Mouse (Mus musculus): Measurements from ENCODE around the gene Myh2. TPM values are rescaled to one million over a fixed set of nuclear protein-coding genes. Genes with fewer than 3 reads are reported as not detected.

The Myh2 gene
- polyA plus RNA-seq, 1 experiment = 1.2 TPM

- DNase-seq = no peak
- TF ChIP-seq CTCF (IDR thresholded peaks at IDR 0.05; ENCODE audit: insufficient read depth, low read length) (no peak), POLR2A (IDR thresholded peaks at IDR 0.05; ENCODE audit: borderline replicate concordance, extremely low read depth, low read depth, low read length) (no peak)
- 63% methylated on average over 5 of the region's 5 CpGs for WGBS
Observed at GRCm38 (mm10) chr11:67176376-67176775, 5.5 kb downstream of the Myh2 start.

GRCm38 (mm10) chr11:67190316-67190715 is 19.5 kb downstream of the Myh2 start:
- no peak for DNase-seq
- Histone ChIP-seq H3K4me3 (replicated peaks; ENCODE audit: extremely low read depth, low read depth, low read length) (no peak overlapping the region), H3K4me1 (ENCODE audit: control insufficient read depth, insufficient read depth, low read length) (no peaks in the 10 kb centered on the region)
- 74% methylated on average over 10 of the region's 10 CpGs for WGBS
- no peak for TF ChIP-seq POLR2A (IDR thresholded peaks at IDR 0.05; ENCODE audit: borderline replicate concordance, extremely low read depth, low read depth, low read length)

More at GRCm38 (mm10) chr11:67176376-67176775, 5.5 kb downstream of the Myh2 start:
- no peak overlapping the region for H3K4me3 ChIP-seq (replicated peaks; ENCODE audit: extremely low read depth, low read depth, low read length)
- no peaks in the 10 kb centered on the region for H3K4me1 ChIP-seq (ENCODE audit: control insufficient read depth, insufficient read depth, low read length)

DNA sequence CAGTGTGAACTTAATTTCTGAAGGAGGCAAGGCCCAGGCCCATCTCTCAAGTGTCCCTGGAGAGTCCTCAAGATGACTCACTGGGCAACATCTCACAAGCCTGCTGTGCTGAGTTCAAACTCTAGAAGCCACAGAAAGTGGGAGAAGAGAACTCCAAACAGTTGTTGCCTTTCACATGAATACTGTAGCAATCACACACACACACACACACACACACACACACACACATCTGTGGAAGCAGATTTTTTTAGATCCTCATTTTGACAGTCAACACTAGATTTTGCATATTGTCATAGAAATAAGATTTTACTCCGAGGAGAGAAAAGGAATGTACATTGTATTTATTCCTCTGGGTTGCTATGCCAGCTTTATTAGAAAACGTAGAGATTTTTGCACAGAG is 20.0 kb downstream of the Myh2 start:
- no peak overlapping the region for H3K4me3 ChIP-seq (replicated peaks; ENCODE audit: extremely low read depth, low read depth, low read length)
- WGBS = 84% methylated on average over 2 of the region's 2 CpGs
- TF ChIP-seq POLR2A (IDR thresholded peaks at IDR 0.05; ENCODE audit: borderline replicate concordance, extremely low read depth, low read depth, low read length) (no peak), CTCF (IDR thresholded peaks at IDR 0.05; ENCODE audit: insufficient read depth, low read length) (no peak)
- DNase-seq = no peak
- H3K4me1 ChIP-seq (ENCODE audit: control insufficient read depth, insufficient read depth, low read length) = no peaks in the 10 kb centered on the region

GRCm38 (mm10) chr11:67191496-67191895 is 20.7 kb downstream of the Myh2 start:
- no peak for DNase-seq
- 83% methylated on average over 14 of the region's 14 CpGs for WGBS
- no peak overlapping the region for H3K4me3 ChIP-seq (replicated peaks; ENCODE audit: extremely low read depth, low read depth, low read length)
- no peak for TF ChIP-seq POLR2A (IDR thresholded peaks at IDR 0.05; ENCODE audit: borderline replicate concordance, extremely low read depth, low read depth, low read length)
- TF ChIP-seq CTCF (IDR thresholded peaks at IDR 0.05; ENCODE audit: insufficient read depth, low read length) = no peak
- no peaks in the 10 kb centered on the region for H3K4me1 ChIP-seq (ENCODE audit: control insufficient read depth, insufficient read depth, low read length)

DNA sequence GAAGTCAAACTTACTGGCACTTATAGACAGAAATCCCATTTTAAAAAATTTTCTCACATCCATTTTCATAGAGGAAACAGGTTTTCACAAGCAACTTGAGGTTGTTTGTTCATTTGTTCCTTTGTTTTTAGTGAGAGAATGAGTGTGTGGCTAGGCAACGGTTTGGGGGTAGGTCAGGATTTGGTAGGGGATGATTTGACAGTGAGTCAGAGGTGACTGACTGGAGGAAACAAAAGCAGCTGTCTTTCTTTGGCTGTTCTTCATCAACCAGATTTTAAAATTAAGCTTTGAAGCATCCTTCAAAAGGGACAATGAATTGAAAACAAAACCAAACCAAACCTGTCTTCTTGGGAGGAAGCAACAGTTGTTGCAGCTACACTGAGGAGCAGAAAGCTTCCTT is 28.5 kb downstream of the Myh2 start:
- DNase-seq = no peak

DNA sequence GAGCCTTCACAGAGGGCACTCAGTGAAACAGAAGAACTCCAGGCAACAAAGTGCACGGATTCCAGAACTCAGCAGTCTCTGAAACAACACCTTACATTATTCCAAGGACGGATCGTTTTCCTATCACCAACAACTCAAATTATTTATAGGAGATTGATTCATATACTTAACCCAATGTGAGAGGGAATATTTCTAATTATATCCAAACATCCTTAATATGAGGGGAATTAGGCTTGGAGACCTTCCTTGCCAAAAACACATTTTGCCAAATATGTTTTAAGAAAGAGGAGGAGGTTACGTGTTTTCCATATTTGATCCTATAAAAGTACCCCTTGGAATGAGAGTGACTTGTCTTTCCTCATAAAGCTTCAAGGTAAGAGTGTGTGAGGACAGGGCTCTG is 28.9 kb downstream of the Myh2 start, which contains the start of gene Myh1:
Gene Myh1 (plus strand): TSS at position 301 of the 400 bp plus-strand sequence.
- 64% methylated on average over 4 of the region's 4 CpGs for WGBS
- TF ChIP-seq POLR2A (IDR thresholded peaks at IDR 0.05; ENCODE audit: borderline replicate concordance, extremely low read depth, low read depth, low read length) (no peak), CTCF (IDR thresholded peaks at IDR 0.05; ENCODE audit: insufficient read depth, low read length) (no peak)

More for the DNA sequence above, 28.5 kb downstream of the Myh2 start:
- WGBS = 28% methylated on average over 1 of the region's 1 CpGs
- Histone ChIP-seq H3K4me1 (ENCODE audit: control insufficient read depth, insufficient read depth, low read length) (no peaks in the 10 kb centered on the region), H3K4me3 (replicated peaks; ENCODE audit: extremely low read depth, low read depth, low read length) (no peak overlapping the region)
- no peak for TF ChIP-seq POLR2A (IDR thresholded peaks at IDR 0.05; ENCODE audit: borderline replicate concordance, extremely low read depth, low read depth, low read length)
- TF ChIP-seq CTCF (IDR thresholded peaks at IDR 0.05; ENCODE audit: insufficient read depth, low read length) = no peak

GRCm38 (mm10) chr11:67204766-67205165 is 33.9 kb downstream of the Myh2 start:
- DNase-seq = no peak
- Histone ChIP-seq H3K4me3 (replicated peaks; ENCODE audit: extremely low read depth, low read depth, low read length) (no peak overlapping the region), H3K4me1 (ENCODE audit: control insufficient read depth, insufficient read depth, low read length) (no peaks in the 10 kb centered on the region)
- no peak for TF ChIP-seq POLR2A (IDR thresholded peaks at IDR 0.05; ENCODE audit: borderline replicate concordance, extremely low read depth, low read depth, low read length)
- no peak for TF ChIP-seq CTCF (IDR thresholded peaks at IDR 0.05; ENCODE audit: insufficient read depth, low read length)
- WGBS = 71% methylated on average over 3 of the region's 3 CpGs

More for the DNA sequence above, 28.9 kb downstream of the Myh2 start, which contains the start of gene Myh1:
- Histone ChIP-seq H3K4me3 (replicated peaks; ENCODE audit: extremely low read depth, low read depth, low read length) (no peak within 1 kb of the TSS), H3K4me1 (ENCODE audit: control insufficient read depth, insufficient read depth, low read length) (no peaks in the 10 kb centered on the region)
- DNase-seq = no peak

DNA sequence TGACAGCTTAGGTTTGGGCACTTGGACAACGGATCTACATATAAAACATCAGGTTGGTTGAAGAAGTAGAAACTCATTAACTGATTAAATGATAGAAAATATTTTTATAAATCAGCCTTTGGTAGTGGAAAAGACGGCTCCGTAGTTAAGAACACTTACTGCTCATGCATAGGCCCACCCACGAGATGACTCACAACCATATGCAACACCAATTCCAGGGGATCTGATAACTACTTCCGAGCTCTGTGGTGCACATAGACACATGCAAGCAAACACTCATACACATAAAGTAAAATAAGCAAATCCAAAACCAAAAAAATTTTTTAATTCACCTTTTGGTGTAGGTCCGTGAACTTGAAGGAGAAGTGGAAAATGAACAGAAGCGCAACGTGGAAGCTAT is 51.0 kb downstream of the Myh2 start:
- Histone ChIP-seq H3K4me3 (replicated peaks; ENCODE audit: extremely low read depth, low read depth, low read length) (no peak overlapping the region), H3K4me1 (ENCODE audit: control insufficient read depth, insufficient read depth, low read length) (no peaks in the 10 kb centered on the region)
- TF ChIP-seq POLR2A (IDR thresholded peaks at IDR 0.05; ENCODE audit: borderline replicate concordance, extremely low read depth, low read depth, low read length) (no peak), CTCF (IDR thresholded peaks at IDR 0.05; ENCODE audit: insufficient read depth, low read length) (no peak)
- no peak for DNase-seq
- 82% methylated on average over 8 of the region's 8 CpGs for WGBS

DNA sequence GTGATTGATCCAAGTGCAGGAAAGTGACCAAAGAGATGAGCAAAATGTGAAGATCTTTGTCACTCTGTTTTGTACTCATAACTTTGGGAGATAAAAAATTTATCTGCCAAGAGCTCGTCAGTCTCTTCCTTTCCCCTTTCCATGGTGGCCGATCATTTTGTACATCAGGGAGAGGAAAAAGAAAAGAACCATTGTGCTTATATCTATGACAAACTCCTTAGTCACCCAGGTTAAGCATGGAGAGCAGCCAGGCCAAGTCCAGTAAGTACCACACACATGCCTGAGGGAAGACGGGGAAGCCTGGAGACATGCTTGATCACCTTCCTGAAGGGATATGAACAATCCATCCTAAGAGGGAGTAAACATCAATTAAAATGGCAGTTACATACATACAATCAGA is 53.6 kb downstream of the Myh2 start:
- no peak for DNase-seq
- Histone ChIP-seq H3K4me3 (replicated peaks; ENCODE audit: extremely low read depth, low read depth, low read length) (no peak overlapping the region), H3K4me1 (ENCODE audit: control insufficient read depth, insufficient read depth, low read length) (no peaks in the 10 kb centered on the region)
- 71% methylated on average over 3 of the region's 3 CpGs for WGBS
- TF ChIP-seq POLR2A (IDR thresholded peaks at IDR 0.05; ENCODE audit: borderline replicate concordance, extremely low read depth, low read depth, low read length) (no peak), CTCF (IDR thresholded peaks at IDR 0.05; ENCODE audit: insufficient read depth, low read length) (no peak)

DNA sequence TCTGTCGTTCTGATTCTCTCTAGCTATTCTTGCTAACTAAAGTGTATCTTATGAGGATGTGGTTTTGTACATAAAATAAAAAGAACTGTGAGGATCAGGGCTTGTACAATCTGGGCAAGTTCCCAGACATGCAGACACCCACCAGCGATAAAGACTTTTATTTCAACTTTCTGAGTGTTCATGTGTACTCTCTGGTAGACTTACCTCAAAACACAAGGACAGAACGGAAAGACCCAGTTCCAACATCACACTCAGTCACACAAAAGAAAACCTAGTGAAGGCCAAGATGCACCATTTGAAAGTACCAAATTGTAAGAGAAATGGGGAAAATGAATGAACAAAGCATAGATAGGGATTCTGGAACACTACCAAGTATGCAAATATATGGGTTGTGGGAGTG is 57.9 kb downstream of the Myh2 start:
- no peak for DNase-seq
- TF ChIP-seq POLR2A (IDR thresholded peaks at IDR 0.05; ENCODE audit: borderline replicate concordance, extremely low read depth, low read depth, low read length) (no peak), CTCF (IDR thresholded peaks at IDR 0.05; ENCODE audit: insufficient read depth, low read length) (no peak)
- 76% methylated on average over 3 of the region's 3 CpGs for WGBS
- Histone ChIP-seq H3K4me3 (replicated peaks; ENCODE audit: extremely low read depth, low read depth, low read length) (no peak overlapping the region), H3K4me1 (ENCODE audit: control insufficient read depth, insufficient read depth, low read length) (no peaks in the 10 kb centered on the region; the same call in 1 of the 2 replicates)
